Mouse (Mus musculus) frontal cortex, postnatal 25 days (tissue): ENCODE data around the gene Ilkap.
A peak's percentile ranks its signal among the peaks of the same experiment; 100 is the strongest.

Source experiments
- DNase-seq, 2 experiments: peaks; one replicate each; pipeline ENCODE4 v3.0.0; 2022; ENCODE audit warnings: low spot score in 2 of 2

The Ilkap gene

GRCm38 (mm10) chr1:91398260-91399062, at the start of gene Ilkap:
TSS of gene Ilkap (minus strand) at chr1:91398815.
- DNase-seq = peak; percentile 55

- DNase-seq = no peak
Observed at GRCm38 (mm10) chr1:91446511-91446910, 47.9 kb upstream of the Ilkap start.

GRCm38 (mm10) chr1:91446060-91446459, 47.4 kb upstream of the Ilkap start:
- DNase-seq = no peak

GRCm38 (mm10) chr1:91444841-91445830, 46.5 kb upstream of the Ilkap start:
- no peak for DNase-seq

GRCm38 (mm10) chr1:91442350-91442990, 43.9 kb upstream of the Ilkap start:
- no peak for DNase-seq

- no peak for DNase-seq
Observed at GRCm38 (mm10) chr1:91441855-91442254, 43.2 kb upstream of the Ilkap start.

- DNase-seq = no peak
Observed at GRCm38 (mm10) chr1:91439776-91440175, 41.2 kb upstream of the Ilkap start.

GRCm38 (mm10) chr1:91437573-91437972, 39.0 kb upstream of the Ilkap start:
- no peak for DNase-seq

GRCm38 (mm10) chr1:91437083-91437400, 38.4 kb upstream of the Ilkap start:
- no peak for DNase-seq

- DNase-seq = no peak
Observed at GRCm38 (mm10) chr1:91436380-91437082, 37.9 kb upstream of the Ilkap start.

- no peak for DNase-seq
Observed at GRCm38 (mm10) chr1:91435606-91436130, 37.1 kb upstream of the Ilkap start.

- DNase-seq = no peak
Observed at GRCm38 (mm10) chr1:91434905-91435304, 36.3 kb upstream of the Ilkap start.

GRCm38 (mm10) chr1:91430761-91431160, 32.1 kb upstream of the Ilkap start:
- no peak for DNase-seq

- DNase-seq = no peak
Observed at GRCm38 (mm10) chr1:91429212-91429611, 30.6 kb upstream of the Ilkap start.

- DNase-seq = peak; percentile 70 to 74
Observed at GRCm38 (mm10) chr1:91428614-91429013, 30.0 kb upstream of the Ilkap start.

- no peak for DNase-seq
Observed at GRCm38 (mm10) chr1:91426397-91426796, 27.8 kb upstream of the Ilkap start.

GRCm38 (mm10) chr1:91420601-91421065, 22.0 kb upstream of the Ilkap start:
- DNase-seq = no peak

- no peak for DNase-seq
Observed at GRCm38 (mm10) chr1:91419862-91420600, 21.4 kb upstream of the Ilkap start.

GRCm38 (mm10) chr1:91417991-91418390, 19.4 kb upstream of the Ilkap start:
- no peak for DNase-seq

- no peak for DNase-seq
Observed at GRCm38 (mm10) chr1:91415311-91415710, 16.7 kb upstream of the Ilkap start.
